Mouse (Mus musculus): Measurements from ENCODE around the gene Hist1h2bl. TPM values are rescaled to one million over a fixed set of nuclear protein-coding genes. Genes with fewer than 3 reads are reported as not detected.
A peak's percentile ranks its signal among the peaks of the same experiment; 100 is the strongest.
"Not testable (repeated sequence)": the region's sequence is repeated elsewhere in the genome, so short reads cannot be mapped to it uniquely, and the experiment has no call there.

Gene Hist1h2bl
- polyA plus RNA-seq, 1 experiment from 2014 or later, result 2.3 TPM

- peak; percentile 13 for ATAC-seq (replicated peaks; ENCODE audit: low FRiP score)
- Histone ChIP-seq H3K4me2 (ENCODE audit: low read depth, low read length, severe bottlenecking) (peak overlapping the region; percentile 84), H3K27ac (ENCODE audit: low read depth, low read length) (peak overlapping the region; percentile 98), H3K4me3 (ENCODE audit: low read depth, low read length) (peak overlapping the region; percentile 44), H3K9ac (ENCODE audit: low read length) (peak overlapping the region; percentile 79)
- not testable (repeated sequence) for H3K9me3 ChIP-seq (ENCODE audit: control insufficient read depth, low read length); H3K4me1 ChIP-seq (replicated peaks; ENCODE audit: control insufficient read depth, insufficient read depth, low read length); H3K36me3 ChIP-seq (ENCODE audit: control insufficient read depth, insufficient read depth, low read length); H3K27me3 ChIP-seq (ENCODE audit: control insufficient read depth, insufficient read depth, low read length)
- under 1% methylated on average over 9 of the region's 38 CpGs for WGBS
- peak; percentile 70 for DNase-seq (ENCODE audit: low spot score)
Observed at GRCm38 (mm10) chr13:21716540-21717391, 823 bp upstream of the Hist1h2bl start.

- peak overlapping the region; percentile 98 for H3K27ac ChIP-seq (ENCODE audit: low read depth, low read length)
- 2% methylated on average over 21 of the region's 22 CpGs for WGBS
- no peak for ATAC-seq (replicated peaks; ENCODE audit: low FRiP score)
- H3K9ac ChIP-seq (ENCODE audit: low read length), result peak overlapping the region; percentile 78
- no peaks in the 10 kb centered on the region; the same call in 1 of the 2 replicates for H3K4me1 ChIP-seq (replicated peaks; ENCODE audit: control insufficient read depth, insufficient read depth, low read length)
- DNase-seq (ENCODE audit: low spot score), result peak; percentile 66
- no peaks in the 10 kb centered on the region for H3K9me3 ChIP-seq (ENCODE audit: control insufficient read depth, low read length)
- no peaks in the 10 kb centered on the region for H3K27me3 ChIP-seq (ENCODE audit: control insufficient read depth, insufficient read depth, low read length)
- H3K36me3 ChIP-seq (ENCODE audit: control insufficient read depth, insufficient read depth, low read length), result no peaks in the 10 kb centered on the region
- peak overlapping the region; percentile 63 for H3K4me2 ChIP-seq (ENCODE audit: low read depth, low read length, severe bottlenecking)
- H3K4me3 ChIP-seq (ENCODE audit: low read depth, low read length), result peak overlapping the region; percentile 44
Observed at GRCm38 (mm10) chr13:21715131-21715863, 646 bp downstream of the Hist1h2bl start.

- H3K9me3 ChIP-seq (ENCODE audit: control insufficient read depth, low read length), result no peaks in the 10 kb centered on the region
- no peak for ATAC-seq (replicated peaks; ENCODE audit: low FRiP score)
- WGBS, result 1% methylated on average over 7 of the region's 7 CpGs
Observed at GRCm38 (mm10) chr13:21714725-21715124, 1.2 kb downstream of the Hist1h2bl start.

GRCm38 (mm10) chr13:21711698-21712097 is 4.2 kb downstream of the Hist1h2bl start:
- no peaks in the 10 kb centered on the region for H3K36me3 ChIP-seq (ENCODE audit: control insufficient read depth, insufficient read depth, low read length)
- peak overlapping the region; percentile 44; the same call in 1 of the 2 replicates for H3K4me3 ChIP-seq (ENCODE audit: low read depth, low read length)
- no peak overlapping the region for H3K27ac ChIP-seq (ENCODE audit: low read depth, low read length)
- H3K4me1 ChIP-seq (replicated peaks; ENCODE audit: control insufficient read depth, insufficient read depth, low read length), result no peaks in the 10 kb centered on the region; the same call in 1 of the 2 replicates
- no peaks in the 10 kb centered on the region for H3K27me3 ChIP-seq (ENCODE audit: control insufficient read depth, insufficient read depth, low read length)
- peak overlapping the region; percentile 64; the same call in 1 of the 2 replicates for H3K4me2 ChIP-seq (ENCODE audit: low read depth, low read length, severe bottlenecking)
- no peak for ATAC-seq (replicated peaks; ENCODE audit: low FRiP score)
- WGBS, result 32% methylated on average over 4 of the region's 4 CpGs
- no peak for DNase-seq (ENCODE audit: low spot score)
- peak overlapping the region; percentile 58 for H3K9ac ChIP-seq (ENCODE audit: low read length)
- H3K9me3 ChIP-seq (ENCODE audit: control insufficient read depth, low read length), result no peaks in the 10 kb centered on the region

More at GRCm38 (mm10) chr13:21714725-21715124, 1.2 kb downstream of the Hist1h2bl start:
- H3K36me3 ChIP-seq (ENCODE audit: control insufficient read depth, insufficient read depth, low read length), result no peaks in the 10 kb centered on the region
- no peaks in the 10 kb centered on the region for H3K27me3 ChIP-seq (ENCODE audit: control insufficient read depth, insufficient read depth, low read length)
- peak overlapping the region; percentile 44 for H3K4me3 ChIP-seq (ENCODE audit: low read depth, low read length)
- peak overlapping the region; percentile 98 for H3K27ac ChIP-seq (ENCODE audit: low read depth, low read length)
- H3K4me1 ChIP-seq (replicated peaks; ENCODE audit: control insufficient read depth, insufficient read depth, low read length), result no peaks in the 10 kb centered on the region; the same call in 1 of the 2 replicates
- DNase-seq (ENCODE audit: low spot score), result peak; percentile 63
- H3K9ac ChIP-seq (ENCODE audit: low read length), result peak overlapping the region; percentile 78
- H3K4me2 ChIP-seq (ENCODE audit: low read depth, low read length, severe bottlenecking), result peak overlapping the region; percentile 63

- Histone ChIP-seq H3K4me3 (ENCODE audit: low read depth, low read length) (peak overlapping the region; percentile 44), H3K36me3 (ENCODE audit: control insufficient read depth, insufficient read depth, low read length) (no peaks in the 10 kb centered on the region), H3K4me2 (ENCODE audit: low read depth, low read length, severe bottlenecking) (peak overlapping the region; percentile 64), H3K9me3 (ENCODE audit: control insufficient read depth, low read length) (no peaks in the 10 kb centered on the region), H3K27me3 (ENCODE audit: control insufficient read depth, insufficient read depth, low read length) (no peaks in the 10 kb centered on the region), H3K27ac (ENCODE audit: low read depth, low read length) (no peak overlapping the region), H3K4me1 (replicated peaks; ENCODE audit: control insufficient read depth, insufficient read depth, low read length) (no peaks in the 10 kb centered on the region; the same call in 1 of the 2 replicates), H3K9ac (ENCODE audit: low read length) (peak overlapping the region; percentile 58)
- 3% methylated on average over 22 of the region's 22 CpGs for WGBS
- peak; percentile 85 for DNase-seq (ENCODE audit: low spot score)
- peak; percentile 81 for ATAC-seq (replicated peaks; ENCODE audit: low FRiP score)
Observed at GRCm38 (mm10) chr13:21710821-21711525, 5.0 kb downstream of the Hist1h2bl start.

- Histone ChIP-seq H3K4me3 (ENCODE audit: low read depth, low read length) (peak overlapping the region; percentile 56), H3K27me3 (ENCODE audit: control insufficient read depth, insufficient read depth, low read length) (no peaks in the 10 kb centered on the region), H3K27ac (ENCODE audit: low read depth, low read length) (peak overlapping the region; percentile 72), H3K36me3 (ENCODE audit: control insufficient read depth, insufficient read depth, low read length) (no peaks in the 10 kb centered on the region), H3K4me2 (ENCODE audit: low read depth, low read length, severe bottlenecking) (peak overlapping the region; percentile 32; the same call in 1 of the 2 replicates), H3K9me3 (ENCODE audit: control insufficient read depth, low read length) (no peaks in the 10 kb centered on the region), H3K4me1 (replicated peaks; ENCODE audit: control insufficient read depth, insufficient read depth, low read length) (no peaks in the 10 kb centered on the region; the same call in 1 of the 2 replicates), H3K9ac (ENCODE audit: low read length) (peak overlapping the region; percentile 67)
- under 1% methylated on average over 32 of the region's 32 CpGs for WGBS
- ATAC-seq (replicated peaks; ENCODE audit: low FRiP score), result peak; percentile 78
- DNase-seq (ENCODE audit: low spot score), result peak; percentile 91
Observed at GRCm38 (mm10) chr13:21710031-21710711, 5.8 kb downstream of the Hist1h2bl start.

- 77% methylated on average over 4 of the region's 4 CpGs for WGBS
- Histone ChIP-seq H3K27me3 (ENCODE audit: control insufficient read depth, insufficient read depth, low read length) (no peaks in the 10 kb centered on the region), H3K4me3 (ENCODE audit: low read depth, low read length) (no peak overlapping the region), H3K36me3 (ENCODE audit: control insufficient read depth, insufficient read depth, low read length) (no peaks in the 10 kb centered on the region), H3K27ac (ENCODE audit: low read depth, low read length) (no peak overlapping the region), H3K4me1 (replicated peaks; ENCODE audit: control insufficient read depth, insufficient read depth, low read length) (no peaks in the 10 kb centered on the region; the same call in 1 of the 2 replicates), H3K4me2 (ENCODE audit: low read depth, low read length, severe bottlenecking) (no peak overlapping the region), H3K9me3 (ENCODE audit: control insufficient read depth, low read length) (no peaks in the 10 kb centered on the region), H3K9ac (ENCODE audit: low read length) (no peak overlapping the region)
- ATAC-seq (replicated peaks; ENCODE audit: low FRiP score), result no peak
- DNase-seq (ENCODE audit: low spot score), result no peak
Observed at GRCm38 (mm10) chr13:21706669-21707068, 9.3 kb downstream of the Hist1h2bl start.

GRCm38 (mm10) chr13:21697811-21698210 is 18.1 kb downstream of the Hist1h2bl start, which contains the start of gene Olfr1359:
TSS of gene Olfr1359 (plus strand) at chr13:21698111.
- no peak for DNase-seq (ENCODE audit: low spot score)
- Histone ChIP-seq H3K4me3 (ENCODE audit: low read depth, low read length) (no peak within 1 kb of the TSS), H3K4me1 (replicated peaks; ENCODE audit: control insufficient read depth, insufficient read depth, low read length) (no peaks in the 10 kb centered on the region), H3K27ac (ENCODE audit: low read depth, low read length) (no peak within 1 kb of the TSS), H3K9ac (ENCODE audit: low read length) (no peak within 1 kb of the TSS), H3K36me3 (ENCODE audit: control insufficient read depth, insufficient read depth, low read length) (no peaks in the 10 kb centered on the region), H3K4me2 (ENCODE audit: low read depth, low read length, severe bottlenecking) (no peak within 1 kb of the TSS), H3K27me3 (ENCODE audit: control insufficient read depth, insufficient read depth, low read length) (no peaks in the 10 kb centered on the region), H3K9me3 (ENCODE audit: control insufficient read depth, low read length) (no peaks in the 10 kb centered on the region)
- no peak for ATAC-seq (replicated peaks; ENCODE audit: low FRiP score)
